Mouse (Mus musculus) hindlimb bud, embryonic 11.5 days (tissue): Measurements from ENCODE around the gene Fmn2.

ENCODE experiments used
- DNase-seq: peaks from one replicate; pipeline ENCODE4 v3.0.0-alpha.2; 2012; ENCODE audit warnings: low read depth, low spot score; ENCODE audit errors: extremely low spot score

Fmn2 gene

GRCm38 (mm10) chr1:174656554-174656953 lies 154.9 kb downstream of the Fmn2 start:
- DNase-seq, result no peak

DNA sequence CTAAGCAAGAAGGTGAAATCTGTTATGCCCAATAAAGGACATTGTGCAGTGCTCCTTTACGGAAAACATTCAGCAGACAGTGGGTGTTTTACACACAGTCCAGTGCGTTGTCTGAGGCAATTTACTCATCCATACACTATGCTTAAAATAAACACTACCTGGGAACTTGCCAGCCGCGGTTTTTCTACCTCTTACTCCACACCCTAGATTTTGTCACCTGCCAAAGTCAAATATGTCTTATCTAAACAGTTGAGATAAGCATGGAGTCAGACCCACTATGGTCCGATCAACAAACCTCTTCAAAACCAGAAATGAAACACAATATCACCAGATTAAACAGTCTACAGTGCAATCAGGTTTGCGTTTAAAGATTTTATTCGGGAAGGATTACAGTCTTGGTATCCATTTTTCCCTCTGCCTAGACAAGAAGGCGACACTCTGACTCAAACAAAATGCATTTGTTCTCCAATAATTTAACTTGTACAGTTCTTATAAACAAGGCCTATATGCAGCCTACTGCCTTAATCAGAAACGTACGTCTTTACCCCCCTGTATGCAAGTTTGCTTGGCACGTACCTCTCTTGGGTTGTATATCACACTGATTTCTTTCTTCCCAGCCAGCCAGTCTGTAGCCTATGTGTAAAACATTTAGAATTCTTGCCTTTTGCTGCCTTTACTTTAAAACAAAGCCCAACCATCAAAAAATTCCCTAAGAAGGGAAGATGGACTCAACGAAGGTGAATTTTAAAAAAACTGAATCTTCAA lies 158.0 kb downstream of the Fmn2 start:
- no peak for DNase-seq

DNA sequence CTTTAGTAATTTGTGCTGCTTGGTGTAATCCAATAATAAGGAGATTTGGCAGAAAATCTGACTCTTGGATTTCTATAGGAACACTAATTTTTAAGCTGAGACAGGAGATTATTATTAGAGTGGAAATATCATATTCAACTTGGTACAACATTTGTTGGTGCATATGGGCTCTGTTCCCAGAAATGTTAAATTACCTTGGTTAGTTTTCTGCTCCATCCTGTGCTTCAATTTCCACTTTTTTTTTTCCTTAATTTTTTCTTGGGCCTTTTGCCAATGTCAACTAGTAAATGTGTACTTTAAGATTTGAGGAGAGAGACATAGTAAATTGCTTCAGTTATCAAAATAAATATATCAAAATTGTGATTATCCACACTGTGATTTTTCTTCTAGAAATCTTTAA lies 163.5 kb downstream of the Fmn2 start:
- DNase-seq, result no peak

GRCm38 (mm10) chr1:174669132-174669531 lies 167.5 kb downstream of the Fmn2 start:
- no peak for DNase-seq

DNA sequence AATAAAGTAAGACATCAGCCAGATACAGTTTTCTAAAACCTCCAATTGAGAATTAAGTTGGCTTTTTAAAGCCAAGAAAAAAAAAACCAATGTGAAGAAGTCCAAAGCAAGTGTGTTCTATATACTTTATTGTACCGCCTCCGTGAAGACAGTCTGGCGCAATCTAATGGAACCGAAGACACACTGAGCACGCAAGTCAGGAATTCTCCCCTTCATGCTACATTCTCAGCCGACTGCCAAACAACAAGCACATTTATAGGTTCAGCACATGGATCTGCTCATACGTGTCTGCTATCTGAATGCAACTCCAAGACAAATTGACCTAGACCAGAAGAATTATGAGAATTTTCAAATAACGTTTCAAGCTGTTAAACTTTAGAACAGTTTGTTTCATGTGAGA lies 169.2 kb downstream of the Fmn2 start:
- no peak for DNase-seq

- no peak for DNase-seq
These were observed 173.0 kb downstream of the Fmn2 start for GRCm38 (mm10) chr1:174674586-174674985.

DNA sequence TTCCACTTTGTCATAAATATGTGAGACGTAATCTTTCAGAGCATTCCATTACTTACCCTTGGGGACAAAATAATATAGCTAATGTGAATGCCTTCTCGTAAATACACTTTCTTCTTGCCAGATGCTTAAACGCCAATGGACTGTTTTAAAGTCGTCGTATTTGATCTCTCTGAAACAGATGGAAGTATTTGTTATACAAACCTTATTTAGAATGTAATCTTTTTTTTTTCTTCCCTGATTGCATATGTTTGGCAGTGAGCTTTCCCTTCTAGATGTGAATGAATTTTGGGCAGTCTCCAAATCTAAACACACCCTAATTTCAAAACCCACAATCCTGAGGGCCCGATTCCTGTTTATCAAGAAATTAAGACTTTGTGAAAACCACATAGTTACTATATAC lies 173.7 kb downstream of the Fmn2 start:
- no peak for DNase-seq

DNA sequence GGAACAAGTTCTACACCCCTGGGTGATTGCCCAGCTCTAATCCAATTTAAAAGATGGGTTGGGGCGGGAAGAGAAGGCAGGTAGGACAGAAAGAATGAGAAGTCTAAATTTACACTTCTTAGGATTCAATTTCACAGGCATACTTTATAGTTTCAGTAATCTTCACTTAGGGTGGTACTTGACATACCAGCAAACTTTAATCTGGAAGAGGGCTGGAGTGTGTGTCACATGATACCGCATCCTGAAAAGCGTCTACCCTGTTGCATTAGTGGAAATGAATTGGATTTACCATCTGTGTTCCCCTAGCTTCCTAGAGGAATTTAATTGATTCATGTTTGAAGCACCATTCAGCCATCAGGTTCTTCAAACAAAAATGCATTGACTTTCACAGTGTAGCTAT lies 174.6 kb downstream of the Fmn2 start:
- DNase-seq, result no peak

GRCm38 (mm10) chr1:174677211-174677610 lies 175.6 kb downstream of the Fmn2 start:
- DNase-seq, result no peak

DNA sequence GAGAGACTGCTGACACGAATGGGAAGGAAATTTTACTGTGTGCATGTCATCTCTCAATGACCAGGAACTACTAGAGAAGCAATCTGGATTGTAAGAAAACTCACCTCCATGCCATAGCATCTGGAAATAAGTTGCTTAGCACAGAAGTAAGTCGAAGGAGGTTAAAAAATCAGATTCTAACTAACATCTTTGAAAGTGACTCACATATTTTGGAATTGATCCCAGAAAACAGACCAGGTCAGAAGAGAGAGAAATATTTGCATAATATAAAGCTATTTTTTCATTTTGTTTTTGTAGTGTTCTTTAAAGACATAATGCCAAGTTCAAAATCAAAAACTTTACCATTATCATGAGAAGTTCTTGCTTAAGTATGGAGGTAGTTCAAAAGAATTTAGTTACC lies 187.7 kb downstream of the Fmn2 start:
- no peak for DNase-seq

GRCm38 (mm10) chr1:174700871-174701270 lies 199.2 kb downstream of the Fmn2 start:
- no peak for DNase-seq

GRCm38 (mm10) chr1:174701835-174702234 lies 200.2 kb downstream of the Fmn2 start:
- DNase-seq, result no peak

- no peak for DNase-seq
These were observed 202.3 kb downstream of the Fmn2 start for GRCm38 (mm10) chr1:174703909-174704308.

- no peak for DNase-seq
These were observed 218.3 kb downstream of the Fmn2 start for GRCm38 (mm10) chr1:174719729-174720458.

- no peak for DNase-seq
These were observed 227.1 kb downstream of the Fmn2 start for GRCm38 (mm10) chr1:174728771-174729170.

DNA sequence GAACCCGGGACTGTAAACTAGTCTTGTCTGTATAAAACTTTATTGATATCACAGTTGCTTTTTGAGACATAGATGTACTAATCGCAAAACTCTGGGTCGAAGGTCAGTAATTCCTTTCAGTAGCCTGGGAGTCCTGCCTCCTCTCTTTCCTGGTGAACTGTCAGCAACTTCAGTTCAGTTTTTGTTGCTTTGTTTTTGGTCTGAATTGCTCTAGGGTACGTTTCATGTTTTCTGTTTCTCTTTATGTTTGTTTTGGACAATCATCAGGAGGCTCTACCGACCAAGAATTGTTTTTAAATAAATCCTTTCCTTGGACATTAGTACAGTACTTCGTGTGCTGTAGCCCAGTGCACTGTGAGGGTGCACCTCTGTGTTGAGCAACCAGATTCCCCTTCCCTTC lies 231.1 kb downstream of the Fmn2 start:
- DNase-seq, result no peak

DNA sequence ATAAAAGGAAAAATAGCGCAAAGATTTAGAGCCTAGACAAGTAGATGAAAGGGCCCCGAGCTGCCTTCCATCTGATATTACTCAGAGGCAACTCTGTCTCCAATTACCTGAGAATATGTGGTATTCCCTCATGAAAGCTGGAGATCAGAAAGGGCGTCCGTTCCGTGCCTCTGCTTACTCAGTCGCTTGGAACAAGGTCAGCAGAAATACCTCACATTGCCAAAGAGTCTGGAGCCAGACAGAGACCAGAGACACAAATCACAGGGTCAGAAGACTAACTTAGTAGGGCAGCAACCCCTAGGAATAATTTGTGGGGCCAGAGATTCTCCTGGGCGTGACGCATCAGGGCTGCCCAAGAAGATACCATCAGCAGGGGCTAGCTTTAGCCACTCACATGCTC lies 237.3 kb downstream of the Fmn2 start:
- DNase-seq, result no peak

- DNase-seq, result no peak
These were observed 241.0 kb downstream of the Fmn2 start for GRCm38 (mm10) chr1:174742667-174743066.

DNA sequence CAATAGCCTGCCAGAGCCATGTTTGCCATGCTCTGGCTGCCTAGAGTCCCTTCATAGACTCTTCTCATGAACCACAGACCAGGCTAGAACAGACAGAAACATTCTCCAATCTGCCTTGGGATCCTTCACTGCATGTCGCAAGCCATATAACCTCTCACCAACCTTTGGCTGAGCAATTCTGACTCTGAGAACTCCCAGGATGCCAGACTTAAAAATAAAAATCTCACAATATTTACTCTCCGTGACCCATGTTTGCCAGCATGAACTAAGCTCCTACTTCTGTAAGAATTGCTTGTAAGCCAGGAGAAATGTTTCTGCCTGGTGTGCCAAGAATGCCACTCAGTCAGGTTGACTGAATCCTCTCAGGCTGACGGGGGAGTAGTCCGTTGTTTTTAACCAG lies 246.9 kb downstream of the Fmn2 start:
- DNase-seq, result no peak

DNA sequence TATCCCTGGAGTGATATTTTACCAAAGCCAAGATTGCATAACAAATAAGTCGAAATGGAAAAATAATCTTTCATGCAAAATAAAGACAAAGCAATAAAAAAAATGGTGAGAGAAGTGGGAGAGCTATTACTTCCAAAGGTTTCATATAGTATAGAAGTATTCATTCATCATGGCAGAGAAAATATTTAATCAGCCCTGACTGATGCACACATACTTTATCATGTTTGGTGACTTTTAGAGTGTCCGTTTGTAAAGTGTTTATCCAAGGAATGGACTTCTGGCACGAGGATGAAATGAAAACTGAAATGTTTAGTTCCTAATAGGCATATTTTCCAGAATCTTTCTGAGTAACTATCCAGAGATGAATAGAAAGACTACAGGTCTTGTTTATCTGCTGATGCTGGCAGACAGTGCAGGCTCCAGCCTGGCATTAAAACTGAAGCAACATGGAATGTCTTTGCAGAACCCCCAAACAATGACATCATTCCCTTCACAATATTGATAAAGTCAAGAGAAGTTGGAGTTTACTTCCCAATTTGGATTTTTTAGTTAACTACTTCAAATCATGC lies 249.4 kb downstream of the Fmn2 start:
- DNase-seq, result no peak

DNA sequence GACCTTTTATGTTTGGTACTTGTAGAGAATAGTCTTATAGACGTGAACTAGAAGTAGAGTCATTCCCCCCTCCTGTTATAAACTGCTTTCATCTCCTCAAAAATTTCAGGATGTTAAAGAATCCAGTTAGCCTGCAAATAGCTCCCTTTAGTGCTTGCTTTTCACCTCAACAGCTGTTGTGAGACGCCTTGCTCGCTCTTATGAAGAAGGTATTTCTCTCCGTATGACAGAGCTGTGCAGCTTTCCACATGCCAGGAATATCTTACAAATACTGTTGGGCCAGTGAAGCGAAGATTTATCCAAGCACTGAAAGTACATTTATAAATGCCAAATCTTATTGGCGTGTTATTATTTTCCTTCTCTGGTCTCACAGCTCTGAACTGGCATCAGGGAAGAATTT lies 257.7 kb downstream of the Fmn2 start:
- no peak for DNase-seq

- DNase-seq, result no peak
These were observed 264.1 kb downstream of the Fmn2 start for GRCm38 (mm10) chr1:174765757-174766156.
